Mouse (Mus musculus) brain, embryonic 14.5 days (tissue): Measurements from ENCODE around the gene Gak.
"Not testable (repeated sequence)": the region's sequence is repeated elsewhere in the genome, so short reads cannot be mapped to it uniquely, and the experiment has no call there.

Source experiments
- CTCF ChIP-seq: fragments of 200-500 bp; IDR thresholded peaks from 2 replicates; pipeline ENCODE4 v1.5.1; 2012; ENCODE audit warnings: inconsistent platforms, mild to moderate bottlenecking, moderate library complexity, borderline replicate concordance; ENCODE audit not compliant: insufficient read depth, insufficient read length; ENCODE audit errors: extremely low read depth
- POLR2A ChIP-seq: fragments of 200-500 bp; IDR thresholded peaks from 2 replicates; pipeline ENCODE4 v1.6.1; 2012; ENCODE audit warnings: mild to moderate bottlenecking, inconsistent platforms, borderline replicate concordance; ENCODE audit not compliant: poor library complexity, insufficient read depth, insufficient read length, severe bottlenecking; ENCODE audit errors: extremely low read depth

DNA sequence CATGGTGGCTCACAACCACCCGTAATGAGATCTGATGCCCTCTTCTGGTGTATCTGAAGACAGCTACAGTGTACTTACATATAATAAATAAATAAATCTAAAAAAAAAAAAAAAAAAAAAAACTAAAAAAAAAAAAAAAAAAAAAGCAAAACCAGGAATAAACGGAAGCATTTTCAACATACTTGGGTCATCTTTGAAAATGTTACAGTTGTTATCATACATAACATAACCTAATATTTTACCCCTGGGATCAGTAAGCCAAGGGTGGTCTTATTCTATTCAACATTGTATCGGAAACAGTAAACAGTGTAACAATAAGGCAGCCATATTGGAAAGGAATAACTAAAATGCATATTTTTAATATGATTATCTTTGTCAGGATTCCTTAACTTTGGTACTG is 4.5 kb upstream of the Gak start:
- TF ChIP-seq CTCF, POLR2A: not testable (repeated sequence)
